Mouse (Mus musculus): ENCODE data around the gene Olfr60. TPM values are rescaled to one million over a fixed set of nuclear protein-coding genes. Genes with fewer than 3 reads are reported as not detected.

Gene Olfr60
- total and polyA plus RNA-seq, 2 experiments, result not detected

- Histone ChIP-seq H3K27ac (replicated peaks; ENCODE audit: insufficient read depth, low read depth, low read length) (no peak overlapping the region), H3K36me3 (ENCODE audit: control insufficient read depth, insufficient read depth, low read length) (no peaks in the 10 kb centered on the region), H3K4me1 (ENCODE audit: control insufficient read depth, insufficient read depth, low read length) (no peaks in the 10 kb centered on the region), H3K4me3 (ENCODE audit: insufficient read depth, low read depth, low read length) (no peak overlapping the region), H3K9ac (ENCODE audit: low read depth, low read length) (no peak overlapping the region), H3K27me3 (ENCODE audit: control insufficient read depth, insufficient read depth, low read length) (no peaks in the 10 kb centered on the region), H3K79me2 (ENCODE audit: control insufficient read depth, insufficient read depth, low read length) (no peaks in the 10 kb centered on the region)
- no peak for DNase-seq (ENCODE audit: extremely low read depth, low read depth, low spot score)
- TF ChIP-seq CTCF (IDR thresholded peaks at IDR 0.05; ENCODE audit: low read depth, low read length) (no peak), POLR2A (IDR thresholded peaks at IDR 0.05; ENCODE audit: extremely low read depth, insufficient read depth, low read length) (no peak)
- 52% methylated on average over 1 of the region's 1 CpGs for WGBS
Observed at GRCm38 (mm10) chr7:140329766-140330304, 31.6 kb downstream of the Olfr60 start.

- Histone ChIP-seq H3K4me1 (ENCODE audit: control insufficient read depth, insufficient read depth, low read length) (no peaks in the 10 kb centered on the region), H3K4me3 (ENCODE audit: insufficient read depth, low read depth, low read length) (no peak overlapping the region), H3K36me3 (ENCODE audit: control insufficient read depth, insufficient read depth, low read length) (no peaks in the 10 kb centered on the region), H3K27me3 (ENCODE audit: control insufficient read depth, insufficient read depth, low read length) (no peaks in the 10 kb centered on the region; the same call in 1 of the 2 replicates), H3K79me2 (ENCODE audit: control insufficient read depth, insufficient read depth, low read length) (no peaks in the 10 kb centered on the region), H3K27ac (replicated peaks; ENCODE audit: insufficient read depth, low read depth, low read length) (no peak overlapping the region), H3K9ac (ENCODE audit: low read depth, low read length) (no peak overlapping the region)
- DNase-seq (ENCODE audit: extremely low read depth, low read depth, low spot score), result no peak
- no peak for TF ChIP-seq POLR2A (IDR thresholded peaks at IDR 0.05; ENCODE audit: extremely low read depth, insufficient read depth, low read length)
- no peak for TF ChIP-seq CTCF (IDR thresholded peaks at IDR 0.05; ENCODE audit: low read depth, low read length)
Observed at GRCm38 (mm10) chr7:140321135-140321534, 40.3 kb downstream of the Olfr60 start.

GRCm38 (mm10) chr7:140320558-140320957 lies 40.9 kb downstream of the Olfr60 start, which contains the start of gene Olfr525:
Olfr525 (plus strand) TSS chr7:140320858.
- H3K36me3 ChIP-seq (ENCODE audit: control insufficient read depth, insufficient read depth, low read length), result no peaks in the 10 kb centered on the region
- DNase-seq (ENCODE audit: extremely low read depth, low read depth, low spot score), result no peak
- no peaks in the 10 kb centered on the region for H3K79me2 ChIP-seq (ENCODE audit: control insufficient read depth, insufficient read depth, low read length)
- H3K4me3 ChIP-seq (ENCODE audit: insufficient read depth, low read depth, low read length), result no peak within 1 kb of the TSS
- 58% methylated on average over 1 of the region's 1 CpGs for WGBS
- H3K27ac ChIP-seq (replicated peaks; ENCODE audit: insufficient read depth, low read depth, low read length), result no peak within 1 kb of the TSS
- H3K27me3 ChIP-seq (ENCODE audit: control insufficient read depth, insufficient read depth, low read length), result no peaks in the 10 kb centered on the region; the same call in 1 of the 2 replicates
- H3K4me1 ChIP-seq (ENCODE audit: control insufficient read depth, insufficient read depth, low read length), result no peaks in the 10 kb centered on the region
- no peak within 1 kb of the TSS for H3K9ac ChIP-seq (ENCODE audit: low read depth, low read length)
- TF ChIP-seq POLR2A (IDR thresholded peaks at IDR 0.05; ENCODE audit: extremely low read depth, insufficient read depth, low read length) (no peak), CTCF (IDR thresholded peaks at IDR 0.05; ENCODE audit: low read depth, low read length) (no peak)

GRCm38 (mm10) chr7:140319861-140320385 lies 41.5 kb downstream of the Olfr60 start:
- 78% methylated on average over 3 of the region's 3 CpGs for WGBS
- H3K36me3 ChIP-seq (ENCODE audit: control insufficient read depth, insufficient read depth, low read length), result no peaks in the 10 kb centered on the region
- TF ChIP-seq CTCF (IDR thresholded peaks at IDR 0.05; ENCODE audit: low read depth, low read length) (no peak), POLR2A (IDR thresholded peaks at IDR 0.05; ENCODE audit: extremely low read depth, insufficient read depth, low read length) (no peak)
- H3K4me1 ChIP-seq (ENCODE audit: control insufficient read depth, insufficient read depth, low read length), result no peaks in the 10 kb centered on the region
- DNase-seq (ENCODE audit: extremely low read depth, low read depth, low spot score), result no peak
- H3K79me2 ChIP-seq (ENCODE audit: control insufficient read depth, insufficient read depth, low read length), result no peaks in the 10 kb centered on the region
- H3K27me3 ChIP-seq (ENCODE audit: control insufficient read depth, insufficient read depth, low read length), result no peaks in the 10 kb centered on the region; the same call in 1 of the 2 replicates
- H3K4me3 ChIP-seq (ENCODE audit: insufficient read depth, low read depth, low read length), result no peak overlapping the region
- no peak overlapping the region for H3K27ac ChIP-seq (replicated peaks; ENCODE audit: insufficient read depth, low read depth, low read length)
- H3K9ac ChIP-seq (ENCODE audit: low read depth, low read length), result no peak overlapping the region

- H3K4me1 ChIP-seq (ENCODE audit: control insufficient read depth, insufficient read depth, low read length), result no peaks in the 10 kb centered on the region
- TF ChIP-seq CTCF (IDR thresholded peaks at IDR 0.05; ENCODE audit: low read depth, low read length) (no peak), POLR2A (IDR thresholded peaks at IDR 0.05; ENCODE audit: extremely low read depth, insufficient read depth, low read length) (no peak)
- no peak overlapping the region for H3K4me3 ChIP-seq (ENCODE audit: insufficient read depth, low read depth, low read length)
- H3K36me3 ChIP-seq (ENCODE audit: control insufficient read depth, insufficient read depth, low read length), result no peaks in the 10 kb centered on the region
- no peak for DNase-seq (ENCODE audit: extremely low read depth, low read depth, low spot score)
- 90% methylated on average over 3 of the region's 3 CpGs for WGBS
- H3K79me2 ChIP-seq (ENCODE audit: control insufficient read depth, insufficient read depth, low read length), result no peaks in the 10 kb centered on the region
- H3K27ac ChIP-seq (replicated peaks; ENCODE audit: insufficient read depth, low read depth, low read length), result no peak overlapping the region
- no peak overlapping the region for H3K9ac ChIP-seq (ENCODE audit: low read depth, low read length)
- H3K27me3 ChIP-seq (ENCODE audit: control insufficient read depth, insufficient read depth, low read length), result peaks cover 4% of the 10 kb centered on the region; the same call in 1 of the 2 replicates
Observed at GRCm38 (mm10) chr7:140299416-140299815, 62.1 kb downstream of the Olfr60 start.

- Histone ChIP-seq H3K27me3 (ENCODE audit: control insufficient read depth, insufficient read depth, low read length) (peaks cover 4% of the 10 kb centered on the region; the same call in 1 of the 2 replicates), H3K4me3 (ENCODE audit: insufficient read depth, low read depth, low read length) (no peak overlapping the region), H3K9ac (ENCODE audit: low read depth, low read length) (no peak overlapping the region), H3K27ac (replicated peaks; ENCODE audit: insufficient read depth, low read depth, low read length) (no peak overlapping the region), H3K4me1 (ENCODE audit: control insufficient read depth, insufficient read depth, low read length) (no peaks in the 10 kb centered on the region), H3K79me2 (ENCODE audit: control insufficient read depth, insufficient read depth, low read length) (no peaks in the 10 kb centered on the region), H3K36me3 (ENCODE audit: control insufficient read depth, insufficient read depth, low read length) (no peaks in the 10 kb centered on the region)
- no peak for TF ChIP-seq CTCF (IDR thresholded peaks at IDR 0.05; ENCODE audit: low read depth, low read length)
- WGBS, result 64% methylated on average over 6 of the region's 6 CpGs
- DNase-seq (ENCODE audit: extremely low read depth, low read depth, low spot score), result no peak
Observed at GRCm38 (mm10) chr7:140296876-140297275, 64.6 kb downstream of the Olfr60 start.
